Mouse (Mus musculus) heart, postnatal 0 days (tissue): ENCODE results near the gene Sipa1l3. TPM values are rescaled to one million over a fixed set of nuclear protein-coding genes. Genes with fewer than 3 reads are reported as not detected.
A peak's percentile ranks its signal among the peaks of the same experiment; 100 is the strongest.

Source experiments
- ATAC-seq: fragments of 200-750 bp; cut with Nextera tagmentation; 2 replicates; pipeline ENCODE4 v1.8.0; 2017; ENCODE audit warnings: low read depth, moderate number of reproducible peaks, moderate library complexity; ENCODE audit not compliant: insufficient read depth
- DNase-seq: peaks from one replicate; pipeline ENCODE4 v3.0.0-alpha.2; 2016; ENCODE audit warnings: low spot score
- H3K27ac ChIP-seq: fragments of 300-500 bp; sonication (generic); 2 replicates; pipeline ENCODE4 v1.5.1; 2014; ENCODE audit warnings: low read depth, mild to moderate bottlenecking
- H3K27me3 ChIP-seq: fragments of 300-500 bp; sonication (generic); 2 replicates; pipeline ENCODE4 v1.6.1; 2014; ENCODE audit warnings: low read length, mixed read lengths; ENCODE audit not compliant: control insufficient read depth, insufficient read depth
- H3K36me3 ChIP-seq: fragments of 300-500 bp; sonication (generic); replicated peaks from 2 replicates; pipeline ENCODE4 v1.6.1; 2014; ENCODE audit warnings: low read length, mixed read lengths; ENCODE audit not compliant: control insufficient read depth, insufficient read depth
- H3K4me1 ChIP-seq: fragments of 300-500 bp; sonication (generic); 2 replicates; pipeline ENCODE4 v1.6.1; 2014; ENCODE audit warnings: antibody characterized with exemption; ENCODE audit not compliant: control insufficient read depth, insufficient read depth
- H3K4me2 ChIP-seq: fragments of 300-500 bp; sonication (generic); 2 replicates; pipeline ENCODE4 v1.6.1; 2014; ENCODE audit warnings: low read depth, mild to moderate bottlenecking, low read length, moderate library complexity
- H3K4me3 ChIP-seq: fragments of 300-500 bp; sonication (generic); 2 replicates; pipeline ENCODE4 v1.5.1; 2014; ENCODE audit warnings: low read depth, low read length
- H3K9ac ChIP-seq: fragments of 300-500 bp; sonication (generic); replicated peaks from 2 replicates; pipeline ENCODE4 v1.6.1; 2014; ENCODE audit warnings: low read depth, low read length, mixed read lengths
- H3K9me3 ChIP-seq: fragments of 300-500 bp; sonication (generic); replicated peaks from 2 replicates; pipeline ENCODE4 v1.6.1; 2016; ENCODE audit warnings: low read length; ENCODE audit not compliant: control insufficient read depth
- CTCF ChIP-seq: IDR thresholded peaks from 2 replicates; pipeline ENCODE4 v1.5.1; 2016; ENCODE audit warnings: antibody characterized with exemption, control low read depth, low read depth
- EP300 ChIP-seq: IDR thresholded peaks from 2 replicates; pipeline ENCODE4 v1.6.1; 2016; ENCODE audit warnings: antibody characterized with exemption, low read depth
- WGBS: fragments of 180-500 bp; shearing (Covaris S2); extraction: QIAGEN DNeasy Blood & Tissue Kit; methylation state at CpG from one replicate; pipeline ENCODE4 v1.1.7; 2014; 5-methylcytosine and 5-hydroxymethylcytosine counted together
- polyA plus RNA-seq: library from polyadenylated mRNA; unstranded; fragments of >200 nt; fragmentation: Nextera tagmentation; extraction: Ambion mirVana; gene quantifications from 2 replicates; pipeline ENCODE4 v1.2.1, GENCODE M21; 2015
- total RNA-seq: library from RNA; depleted of rRNA; stranded (reverse); fragments of >200 nt; gene quantifications from 2 replicates; pipeline ENCODE4 v1.2.3, GENCODE M21; 2014; ENCODE audit warnings: low replicate concordance

Sipa1l3 gene
- total and polyA plus RNA-seq, 2 experiments from 2014 or later = 1.7 to 16.2 TPM

DNA sequence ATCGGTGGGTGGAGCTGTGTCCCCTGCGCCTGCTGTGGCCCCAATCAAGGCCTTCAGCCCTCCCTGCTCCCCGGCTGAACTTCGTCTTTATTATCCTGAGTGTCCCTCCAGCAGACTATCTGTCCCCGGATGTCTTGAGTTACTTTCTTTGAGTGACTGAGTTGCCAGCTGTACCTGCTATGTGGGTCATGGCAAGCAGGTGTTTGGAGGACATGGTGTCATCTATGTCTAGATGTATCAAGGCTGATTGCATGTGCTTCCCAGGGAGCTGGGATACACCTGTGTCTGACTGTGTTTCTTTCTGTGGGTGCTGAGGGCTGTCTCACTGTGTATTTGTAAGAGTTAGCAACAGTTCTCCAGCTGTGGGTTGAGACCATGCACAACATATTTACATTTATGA, 208.7 kb downstream of the Sipa1l3 start:
- peaks cover 15% of the 10 kb centered on the region for H3K4me1 ChIP-seq
- peaks cover 70% of the 10 kb centered on the region for H3K27me3 ChIP-seq
- no peak for TF ChIP-seq CTCF
- no peak for TF ChIP-seq EP300
- peak overlapping the region; percentile 45 for H3K4me3 ChIP-seq
- no peak overlapping the region for H3K27ac ChIP-seq
- H3K9me3 ChIP-seq = no peaks in the 10 kb centered on the region
- H3K4me2 ChIP-seq = peak overlapping the region; percentile 75
- no peak for DNase-seq
- no peak for ATAC-seq
- H3K36me3 ChIP-seq = no peaks in the 10 kb centered on the region
- WGBS = 10% methylated on average over 5 of the region's 5 CpGs
- peak overlapping the region; percentile 47; the same call in 1 of the 2 replicates for H3K9ac ChIP-seq

DNA sequence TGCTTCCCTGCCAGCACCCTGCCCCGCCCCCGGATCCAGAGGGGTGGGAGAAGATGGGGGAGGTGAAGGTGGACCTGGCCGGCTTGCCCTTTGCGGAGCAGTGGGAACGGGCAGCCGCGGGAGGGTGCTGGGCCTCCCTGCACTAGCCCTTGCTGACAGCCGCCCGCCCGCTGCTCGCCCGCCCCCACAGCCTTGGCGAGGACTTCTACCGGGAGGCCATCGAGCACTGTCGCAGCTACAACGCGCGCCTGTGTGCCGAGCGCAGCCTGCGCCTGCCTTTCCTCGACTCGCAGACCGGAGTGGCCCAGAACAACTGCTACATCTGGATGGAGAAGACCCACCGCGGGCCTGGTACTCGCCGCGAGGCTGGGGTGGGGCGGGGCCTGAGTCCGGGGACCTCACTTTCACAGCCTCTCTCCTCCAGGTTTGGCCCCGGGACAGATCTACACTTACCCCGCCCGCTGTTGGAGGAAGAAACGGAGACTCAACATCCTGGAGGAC, 209.2 kb downstream of the Sipa1l3 start:
- Histone ChIP-seq H3K9me3 (no peaks in the 10 kb centered on the region), H3K4me3 (peak overlapping the region; percentile 45), H3K36me3 (no peaks in the 10 kb centered on the region), H3K27me3 (peaks cover 75% of the 10 kb centered on the region), H3K4me2 (peak overlapping the region; percentile 75), H3K9ac (peak overlapping the region; percentile 47), H3K4me1 (peaks cover 17% of the 10 kb centered on the region), H3K27ac (no peak overlapping the region)
- ATAC-seq = no peak
- TF ChIP-seq EP300 (no peak), CTCF (no peak)
- DNase-seq = no peak
- 1% methylated on average over 36 of the region's 36 CpGs for WGBS

DNA sequence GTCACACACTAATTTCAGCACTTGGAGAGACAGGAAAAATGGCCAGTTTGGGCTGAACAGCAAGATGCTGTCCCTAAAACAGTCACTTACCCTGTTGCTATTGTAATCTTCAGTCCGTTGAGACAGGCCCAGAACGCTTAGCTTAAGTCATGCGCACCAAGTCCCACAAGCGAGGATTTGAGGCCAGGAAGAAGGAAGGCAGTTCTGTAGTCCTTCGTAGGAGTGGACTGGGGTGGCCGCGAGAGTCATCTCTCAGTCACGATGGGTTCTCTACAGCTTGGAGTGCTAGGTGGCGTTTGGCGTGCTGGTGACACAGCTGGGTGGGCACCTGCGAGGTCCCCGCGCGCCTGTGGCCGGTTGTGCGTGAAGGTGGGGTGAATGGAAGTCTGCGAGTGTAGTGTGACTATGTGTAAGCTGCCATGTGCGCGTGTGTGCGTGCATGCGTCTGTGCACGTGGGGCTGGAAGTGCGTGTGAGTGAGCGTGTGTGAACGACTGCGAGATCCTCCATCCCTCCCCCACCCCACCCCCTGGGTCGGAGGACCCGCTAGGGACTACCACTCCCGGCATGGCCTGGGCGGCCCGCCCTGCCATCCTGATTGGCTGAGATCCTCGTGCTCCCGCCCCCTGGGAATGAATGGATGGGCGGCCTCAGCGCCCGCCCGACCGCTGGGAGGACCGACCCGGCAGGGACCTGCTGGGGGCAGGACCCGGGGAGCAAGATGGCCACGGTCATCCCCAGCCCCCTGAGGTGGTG, 210.9 kb downstream of the Sipa1l3 start:
- H3K4me3 ChIP-seq = peak overlapping the region; percentile 51
- WGBS = 2% methylated on average over 41 of the region's 42 CpGs
- ATAC-seq = peak; percentile 82
- H3K36me3 ChIP-seq = no peaks in the 10 kb centered on the region
- H3K4me1 ChIP-seq = peaks cover 22% of the 10 kb centered on the region
- H3K27ac ChIP-seq = no peak overlapping the region
- no peaks in the 10 kb centered on the region for H3K9me3 ChIP-seq
- H3K9ac ChIP-seq = no peak overlapping the region
- H3K27me3 ChIP-seq = peaks cover 86% of the 10 kb centered on the region
- DNase-seq = peak; percentile 76
- no peak for TF ChIP-seq CTCF
- TF ChIP-seq EP300 = no peak
- peak overlapping the region; percentile 80 for H3K4me2 ChIP-seq

DNA sequence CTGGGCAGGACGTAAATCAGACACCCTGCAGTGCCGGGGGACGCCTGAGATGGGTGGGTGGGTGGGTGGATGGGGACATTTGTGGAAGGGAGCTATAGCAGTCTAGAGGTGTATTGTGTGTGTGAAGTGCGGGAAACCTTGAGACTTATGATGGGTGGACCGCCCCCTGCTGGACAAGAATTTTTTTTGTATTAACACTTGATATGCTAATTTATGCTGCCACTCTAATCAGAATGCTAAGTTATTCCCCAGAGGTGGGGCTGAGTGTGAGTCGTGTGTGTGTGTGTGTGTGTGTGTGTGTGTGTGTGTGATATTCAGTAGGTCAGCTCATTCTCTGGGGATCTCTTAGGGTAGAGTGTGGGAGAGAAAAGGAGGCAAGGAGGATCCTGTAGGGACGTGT, 211.8 kb downstream of the Sipa1l3 start:
- Histone ChIP-seq H3K9me3 (no peaks in the 10 kb centered on the region), H3K27ac (no peak overlapping the region), H3K4me2 (no peak overlapping the region), H3K4me3 (no peak overlapping the region), H3K4me1 (peaks cover 22% of the 10 kb centered on the region), H3K27me3 (peaks cover 92% of the 10 kb centered on the region), H3K9ac (no peak overlapping the region), H3K36me3 (no peaks in the 10 kb centered on the region)
- TF ChIP-seq CTCF (peak; percentile 32), EP300 (no peak)
- WGBS = 36% methylated on average over 7 of the region's 7 CpGs
- no peak for ATAC-seq
- DNase-seq = no peak

DNA sequence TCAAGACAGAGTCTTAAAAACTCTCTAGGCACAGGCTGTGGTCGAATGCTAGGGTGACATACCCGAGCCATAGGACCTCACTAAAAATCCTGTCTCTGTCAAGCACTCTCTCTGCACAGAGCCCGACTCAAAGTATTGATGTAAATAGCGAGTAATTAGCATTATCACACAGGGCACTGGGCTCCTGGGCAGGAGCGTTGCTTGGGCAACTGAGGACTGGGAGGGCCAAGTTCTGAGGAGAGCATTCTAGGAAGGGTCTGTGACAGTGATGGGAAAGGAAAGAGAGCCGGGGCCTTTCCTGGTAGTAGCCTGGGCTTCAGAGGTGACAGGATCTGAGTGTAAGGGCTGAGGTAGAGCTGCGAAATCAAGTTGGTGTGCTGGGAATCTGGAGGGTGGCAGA, 212.3 kb downstream of the Sipa1l3 start:
- H3K27me3 ChIP-seq = peaks cover 87% of the 10 kb centered on the region
- DNase-seq (no peak), ATAC-seq (no peak)
- H3K4me2 ChIP-seq = no peak overlapping the region
- 65% methylated on average over 7 of the region's 7 CpGs for WGBS
- H3K27ac ChIP-seq = no peak overlapping the region
- TF ChIP-seq EP300 = no peak
- H3K36me3 ChIP-seq = no peaks in the 10 kb centered on the region
- H3K4me1 ChIP-seq = peaks cover 22% of the 10 kb centered on the region
- no peak overlapping the region for H3K9ac ChIP-seq
- H3K9me3 ChIP-seq = no peaks in the 10 kb centered on the region
- H3K4me3 ChIP-seq = no peak overlapping the region
